Mouse (Mus musculus): ENCODE measurements around the gene Ttc8.

- no peak for TF ChIP-seq EP300 (IDR thresholded peaks at IDR 0.05; ENCODE audit: low read length)
- TF ChIP-seq CHD1 (IDR thresholded peaks at IDR 0.05; ENCODE audit: low read depth, low read length) = no peak
- no peak for TF ChIP-seq TCF12 (IDR thresholded peaks at IDR 0.05; ENCODE audit: low read depth, low read length)
- TF ChIP-seq POLR2A (IDR thresholded peaks at IDR 0.05; ENCODE audit: low read depth, low read length) = no peak
- TF ChIP-seq ZNF384 (IDR thresholded peaks at IDR 0.05; ENCODE audit: low read depth, low read length) = no peak
- TF ChIP-seq RAD21 (IDR thresholded peaks at IDR 0.05; ENCODE audit: low read depth, low read length) = no peak
- TF ChIP-seq MAX (IDR thresholded peaks at IDR 0.05; ENCODE audit: low read length) = no peak
- no peak for TF ChIP-seq IRF4 (IDR thresholded peaks at IDR 0.05; ENCODE audit: low read depth, low read length)
- no peak for TF ChIP-seq KAT2A (IDR thresholded peaks at IDR 0.05; ENCODE audit: insufficient replicate concordance, low read length)
- no peak for TF ChIP-seq POLR2AphosphoS2 (IDR thresholded peaks at IDR 0.05; ENCODE audit: low read depth, low read length)
- no peak for TF ChIP-seq CTCF (conservative IDR thresholded peaks at IDR 0.05 in 1 of 2, IDR thresholded peaks at IDR 0.05 in 1 of 2; ENCODE audit: low read depth in 2 of 2, low read length in 2 of 2)
- no peak for TF ChIP-seq SMC3 (IDR thresholded peaks at IDR 0.05; ENCODE audit: low read depth, low read length)
- TF ChIP-seq MAFK (IDR thresholded peaks at IDR 0.05; ENCODE audit: insufficient replicate concordance, low read length) = no peak
- TF ChIP-seq BHLHE40 (IDR thresholded peaks at IDR 0.05; ENCODE audit: low read depth, low read length) = no peak
Observed at GRCm38 (mm10) chr12:98875216-98875615, 45.2 kb upstream of the Ttc8 start.

Measured in CH12.LX (cell line).